Mouse (Mus musculus): ENCODE results near the gene Scd3.
A peak's percentile ranks its signal among the peaks of the same experiment; 100 is the strongest.

DNA sequence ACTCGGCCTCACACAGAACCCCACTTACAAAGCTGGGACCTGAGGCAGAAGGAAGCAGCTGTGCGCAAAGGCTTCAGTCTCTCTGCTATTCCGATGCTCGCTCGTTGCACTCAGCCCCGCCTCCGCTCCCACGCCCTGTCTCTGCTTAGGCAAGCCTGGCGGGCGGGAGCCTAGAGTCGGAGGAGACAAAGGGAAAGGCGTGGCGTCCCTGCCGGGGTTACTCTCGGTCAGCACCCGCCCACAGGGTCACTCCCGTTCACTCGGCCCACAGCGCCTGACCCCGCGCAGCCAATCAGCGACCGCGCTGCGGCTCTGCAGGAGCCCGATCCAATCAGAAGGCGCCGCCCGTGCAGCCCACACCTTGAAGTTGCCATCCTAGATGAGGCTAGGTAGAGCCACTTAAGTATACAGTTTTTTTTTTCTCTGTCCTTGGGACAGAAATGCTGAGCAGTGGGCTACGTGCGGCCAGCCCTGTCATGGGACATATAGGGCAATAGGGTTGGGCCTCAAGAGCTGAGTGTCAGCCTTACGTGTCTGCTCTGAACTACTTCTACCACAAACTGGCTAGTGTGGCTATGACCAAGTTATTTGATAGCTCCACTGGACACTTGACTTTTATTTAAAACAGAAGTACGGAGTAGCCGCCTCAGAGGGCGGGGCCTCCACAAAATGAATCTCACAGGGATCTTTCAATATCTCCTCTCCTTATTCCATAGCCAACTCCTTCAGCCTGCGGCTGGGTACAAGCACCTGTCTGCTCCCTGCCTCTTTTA, 45.2 kb downstream of the Scd3 start:
- TF ChIP-seq CTCF (IDR thresholded peaks at IDR 0.05; ENCODE audit: borderline replicate concordance, extremely low read depth, insufficient read depth, insufficient read length) (no peak), POLR2A (IDR thresholded peaks at IDR 0.05; ENCODE audit: borderline replicate concordance, extremely low read depth, insufficient read depth, insufficient read length, poor library complexity, severe bottlenecking) (peak; percentile 52; the same call in 1 of the 2 replicates)
